ENCODE assay signal across 7 mouse cellular contexts in the genomic region with DNA sequence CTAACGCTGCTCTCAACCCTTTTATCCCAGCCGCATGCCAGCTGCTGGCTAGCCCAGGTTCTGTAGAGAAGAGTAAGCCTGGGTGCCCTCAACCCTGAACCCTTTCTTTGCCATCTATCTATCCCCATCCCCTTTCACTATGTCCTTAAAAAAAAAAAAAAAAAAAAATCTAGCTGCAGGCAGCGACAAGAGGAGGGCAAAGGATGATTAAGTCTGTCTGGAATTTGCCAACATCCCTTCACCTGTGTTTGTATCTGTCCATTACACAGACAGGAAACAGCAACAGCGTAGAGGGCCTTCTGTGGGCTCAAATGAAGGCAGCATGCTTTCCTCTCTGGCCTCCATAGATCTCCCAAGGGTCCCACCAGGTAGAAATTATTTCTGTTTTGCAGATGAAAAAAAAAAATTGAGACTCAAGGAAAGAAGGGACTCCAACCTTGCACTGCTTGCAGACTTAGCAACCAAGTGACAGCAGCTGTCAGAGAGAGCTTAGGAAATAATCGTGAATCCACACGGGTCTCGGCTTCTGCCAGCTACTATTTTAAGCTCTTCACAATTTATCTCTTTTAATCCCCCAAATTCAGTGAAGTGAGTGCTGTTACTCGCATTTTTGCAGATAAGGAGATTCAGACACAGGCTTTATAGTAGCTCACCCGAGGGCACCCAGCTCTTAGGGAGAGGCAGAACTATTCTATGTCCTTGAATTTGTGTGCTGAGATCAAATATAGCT. TPM values are rescaled to one million over a fixed set of nuclear protein-coding genes. Genes with fewer than 3 reads are reported as not detected.
DNase-seq lines count a peak whose midpoint lies in the region; ATAC-seq and TF ChIP-seq lines count a peak whose summit lies in the region.

No protein-coding gene starts in this region.

- no peaks in the 10 kb centered on the region for H3K27me3 ChIP-seq in liver, adult 2 months (ENCODE audit: control insufficient read depth, insufficient read depth, low read length)
- H3K27me3 ChIP-seq in limb, embryonic 11.5 days (ENCODE audit: control insufficient read depth, insufficient read depth, low read length) = no peaks in the 10 kb centered on the region

- no peak for TF ChIP-seq CTCF in liver, adult 2 months (IDR thresholded peaks at IDR 0.05; ENCODE audit: low read depth, low read length)
- no peak for TF ChIP-seq CTCF in embryonic fibroblast, embryonic 13.5 days (IDR thresholded peaks at IDR 0.05; ENCODE audit: borderline replicate concordance, insufficient read depth, low read length)
- no peak for TF ChIP-seq CTCF in olfactory bulb, adult 2 months (IDR thresholded peaks at IDR 0.05; ENCODE audit: insufficient read depth, low read depth, low read length)

- peaks cover 4% of the 10 kb centered on the region; the same call in 1 of the 2 replicates for H3K79me2 ChIP-seq in liver, adult 2 months (ENCODE audit: control insufficient read depth, insufficient read depth, low read length)

- DNase-seq in liver, adult 2 months (ENCODE audit: extremely low read depth, low read depth, low spot score) = no peak
- no peak for DNase-seq in liver
- no peak for DNase-seq in limb, embryonic 11.5 days (ENCODE audit: low spot score)
- DNase-seq in thymus, postnatal 0 days (ENCODE audit: low spot score) = no peak
- no peak for DNase-seq in left cerebral cortex, postnatal 36 days (ENCODE audit: low spot score in 2 of 2)

- no peak overlapping the region for H3K9ac ChIP-seq in liver, adult 2 months (ENCODE audit: low read depth, low read length)
- H3K9ac ChIP-seq in limb, embryonic 11.5 days (ENCODE audit: low read length) = peak overlapping the region; percentile 96; the same call in 1 of the 2 replicates

- H3K4me1 ChIP-seq in liver, adult 2 months (ENCODE audit: control insufficient read depth, insufficient read depth, low read length) = peaks cover 12% of the 10 kb centered on the region
- peaks cover 3% of the 10 kb centered on the region; the same call in 1 of the 2 replicates for H3K4me1 ChIP-seq in embryonic fibroblast, embryonic 13.5 days (ENCODE audit: control insufficient read depth, insufficient read depth, low read length)
- peaks cover 3% of the 10 kb centered on the region; the same call in 1 of the 2 replicates for H3K4me1 ChIP-seq in limb, embryonic 11.5 days (ENCODE audit: control insufficient read depth, insufficient read depth, low read length)
- peaks cover 16% of the 10 kb centered on the region for H3K4me1 ChIP-seq in olfactory bulb, adult 2 months (ENCODE audit: control insufficient read depth, insufficient read depth, low read length)

- no peaks in the 10 kb centered on the region for H3K9me3 ChIP-seq in limb, embryonic 11.5 days (ENCODE audit: control insufficient read depth, low read length)

- H3K4me2 ChIP-seq in limb, embryonic 11.5 days (ENCODE audit: low read depth, severe bottlenecking) = peak overlapping the region; percentile 86

- intact Hi-C loops in left cerebral cortex, postnatal 36 days (cut with DNase I) = loop anchor here (1.0 kb wide), 1 partner anchor 26 kb away; a partner anchor contains a TSS

- peak overlapping the region; percentile 82 for H3K4me3 ChIP-seq in liver, adult 2 months (ENCODE audit: insufficient read depth, low read depth, low read length)
- peak overlapping the region; percentile 93 for H3K4me3 ChIP-seq in embryonic fibroblast, embryonic 13.5 days (ENCODE audit: insufficient read depth, low read length)
- H3K4me3 ChIP-seq in limb, embryonic 11.5 days (ENCODE audit: low read depth, low read length) = peak overlapping the region; percentile 79
- H3K4me3 ChIP-seq in olfactory bulb, adult 2 months (ENCODE audit: insufficient read depth, low read depth, low read length) = peak overlapping the region; percentile 55

- no peak for TF ChIP-seq POLR2A in liver, adult 2 months (IDR thresholded peaks at IDR 0.05; ENCODE audit: extremely low read depth, insufficient read depth, low read length)
- TF ChIP-seq POLR2A in embryonic fibroblast, embryonic 13.5 days (IDR thresholded peaks at IDR 0.05; ENCODE audit: low read depth, low read length) = no peak
- TF ChIP-seq POLR2A in olfactory bulb, adult 2 months (IDR thresholded peaks at IDR 0.05; ENCODE audit: insufficient read depth, low read depth, low read length) = no peak

- peak; percentile 31; the same call in 1 of the 2 replicates for ATAC-seq in limb, embryonic 11.5 days (ENCODE audit: insufficient number of reproducible peaks, low FRiP score, low TSS enrichment, low read depth)

- no peaks in the 10 kb centered on the region for H3K36me3 ChIP-seq in liver, adult 2 months (ENCODE audit: control insufficient read depth, insufficient read depth, low read length)
- H3K36me3 ChIP-seq in limb, embryonic 11.5 days (ENCODE audit: control insufficient read depth, insufficient read depth, low read length) = no peaks in the 10 kb centered on the region

- 39% methylated on average over 9 of the region's 9 CpGs for WGBS in liver, adult 2 months
- 19% methylated on average over 9 of the region's 9 CpGs for WGBS in limb, embryonic 11.5 days
- 10% methylated on average over 9 of the region's 9 CpGs for WGBS in olfactory bulb, adult 2 months

- H3K27ac ChIP-seq in liver, adult 2 months (replicated peaks; ENCODE audit: insufficient read depth, low read depth, low read length) = peak overlapping the region; percentile 2; the same call in 1 of the 2 replicates
- H3K27ac ChIP-seq in embryonic fibroblast, embryonic 13.5 days (ENCODE audit: insufficient read depth, low read length) = no peak overlapping the region
- H3K27ac ChIP-seq in limb, embryonic 11.5 days (replicated peaks; ENCODE audit: low read depth, low read length) = peak overlapping the region; percentile 90; the same call in 1 of the 2 replicates
- peak overlapping the region; percentile 83 for H3K27ac ChIP-seq in olfactory bulb, adult 2 months (ENCODE audit: insufficient read depth, low read depth, low read length)

RNA-seq across cellular contexts. Expression of a gene that starts 0.6 kb away (rescaled TPM):
- total RNA-seq in liver, adult 2 months (2014; rRNA removed) = 1.3 and 1.5 TPM in 2 replicates
- 2.8 and 4.5 TPM in 2 replicates for polyA plus RNA-seq in liver, adult 2 months (2012; rRNA removed)
- polyA plus RNA-seq in embryonic fibroblast, embryonic 13.5 days (2011; ENCODE audit: insufficient read length, low read depth, missing spikeins) = 62.4 and 64.1 TPM in 2 replicates
- polyA plus RNA-seq in limb, embryonic 11.5 days (2014; fragmentation: Nextera tagmentation; extraction: Ambion mirVana) = 56.9 and 59.5 TPM in 2 replicates
- not detected in 2 replicates for polyA plus RNA-seq in olfactory bulb, adult 2 months (2012; ENCODE audit: insufficient read depth, insufficient read length, low replicate concordance, missing spikeins)
- 2.6 and 2.9 TPM in 2 replicates for polyA plus RNA-seq in thymus, postnatal 0 days (2015; fragmentation: Nextera tagmentation; extraction: Ambion mirVana)
- total RNA-seq in left cerebral cortex, postnatal 36 days (2021) = 1 to 10 TPM; 8.7 to 8.8 TPM

RNA-seq across cellular contexts. Expression of a gene that starts 26.2 kb away (rescaled TPM):
- total RNA-seq in liver, adult 2 months (2014; rRNA removed) = 55.6 and 65.2 TPM in 2 replicates
- 115 and 141 TPM in 2 replicates for polyA plus RNA-seq in liver, adult 2 months (2012; rRNA removed)
- 514 and 525 TPM in 2 replicates for polyA plus RNA-seq in embryonic fibroblast, embryonic 13.5 days (2011; ENCODE audit: insufficient read length, low read depth, missing spikeins)
- polyA plus RNA-seq in limb, embryonic 11.5 days (2014; fragmentation: Nextera tagmentation; extraction: Ambion mirVana) = 56.1 and 60.5 TPM in 2 replicates
- 425 and 1,354 TPM in 2 replicates for polyA plus RNA-seq in olfactory bulb, adult 2 months (2012; ENCODE audit: insufficient read depth, insufficient read length, low replicate concordance, missing spikeins)
- 88.2 and 96.4 TPM in 2 replicates for polyA plus RNA-seq in thymus, postnatal 0 days (2015; fragmentation: Nextera tagmentation; extraction: Ambion mirVana)
- total RNA-seq in left cerebral cortex, postnatal 36 days (2021) = 1,000 to 10,000 TPM in 1 of 2 experiments, 100 to 1,000 TPM in 1; 963 to 1,027 TPM

Comparison
In these comparisons a context has a peak if more than half of its experiments do, and no peak if none do; other contexts are left out.
1. RNA of a gene that starts 0.6 kb away (polyA plus RNA-seq): 62.4 to 64.1 TPM in embryonic fibroblast, embryonic 13.5 days and 56.9 to 59.5 TPM in limb, embryonic 11.5 days; 2.8 to 4.5 TPM in liver, adult 2 months, 2.6 to 2.9 TPM in thymus, postnatal 0 days and not detected in olfactory bulb, adult 2 months; every median in the first group is over 10 times any median in the second.
2. Peak in every context shown above with its lines, with median percentiles within 50 percentile points of each other: H3K4me3 ChIP-seq.